Mouse (Mus musculus) lung, postnatal 0 days (tissue): ENCODE measurements around the gene Baiap2l1.

Experiments
- CTCF ChIP-seq: IDR thresholded peaks from 2 replicates; pipeline ENCODE4 v1.5.1; 2016; ENCODE audit warnings: antibody characterized with exemption, mild to moderate bottlenecking
- EP300 ChIP-seq: IDR thresholded peaks from 2 replicates; pipeline ENCODE4 v1.6.1; 2016; ENCODE audit warnings: antibody characterized with exemption, mild to moderate bottlenecking, control low read depth

GRCm38 (mm10) chr5:144295357-144295756, 62.6 kb downstream of the Baiap2l1 start:
- TF ChIP-seq CTCF (no peak), EP300 (no peak)
